Mouse (Mus musculus) thymus, adult 2 months (tissue): ENCODE results near the gene Osbp.

Source experiments
- CTCF ChIP-seq: fragments of 200-500 bp; IDR thresholded peaks from 2 replicates; pipeline ENCODE4 v1.5.1; 2012; ENCODE audit warnings: mild to moderate bottlenecking, control low read depth, low read length, moderate library complexity, borderline replicate concordance; ENCODE audit not compliant: control insufficient read depth, poor library complexity, insufficient read depth; ENCODE audit errors: extremely low read depth
- POLR2A ChIP-seq: fragments of 200-500 bp; IDR thresholded peaks from 2 replicates; pipeline ENCODE4 v1.6.1; 2012; ENCODE audit warnings: mild to moderate bottlenecking, low read length, control low read depth, moderate library complexity; ENCODE audit not compliant: control insufficient read depth, poor library complexity, insufficient read depth; ENCODE audit errors: extremely low read depth

DNA sequence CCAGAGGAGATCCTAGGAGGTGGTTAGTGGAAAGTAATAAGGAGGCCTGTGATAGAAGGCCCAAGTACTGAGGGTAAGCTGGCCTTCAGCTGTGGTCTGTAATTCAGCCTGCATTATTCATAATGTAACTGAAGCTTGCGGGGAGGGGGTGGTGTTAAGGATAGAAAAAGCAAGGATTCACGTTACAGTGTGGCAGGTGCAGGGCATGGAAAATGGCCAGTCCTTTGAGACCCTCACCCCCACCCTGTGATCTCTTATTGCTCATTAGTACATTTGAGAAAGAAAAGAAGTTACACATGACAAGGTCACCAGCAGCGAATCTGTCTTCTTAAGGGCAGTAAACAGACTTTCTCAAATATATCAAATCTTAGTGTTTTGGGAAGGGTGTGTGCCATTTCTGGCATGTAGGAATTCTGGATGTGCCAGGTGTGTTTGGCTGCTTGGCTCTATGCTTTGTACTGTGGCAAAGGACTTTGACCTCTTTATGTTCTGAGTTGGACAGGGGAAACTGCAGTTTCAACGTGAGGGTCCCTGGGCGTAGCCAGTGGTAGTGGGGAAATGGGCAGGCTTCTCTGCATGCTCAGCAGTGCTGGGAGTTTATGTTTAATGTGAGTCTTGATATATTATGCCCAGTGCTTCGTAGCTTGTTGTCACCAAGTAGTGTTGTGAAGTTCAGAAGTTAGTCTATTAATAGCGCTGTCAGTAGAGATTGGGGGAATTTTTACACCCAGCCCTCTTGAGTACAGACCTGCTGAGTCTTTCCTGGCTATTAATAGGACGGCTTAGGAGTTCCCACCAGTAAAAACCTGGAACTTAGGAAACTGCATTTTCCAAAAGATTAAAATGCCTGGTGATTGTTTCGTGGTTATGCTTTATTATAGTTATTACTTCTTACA, 3.7 kb downstream of the Osbp start:
- no peak for TF ChIP-seq CTCF
- TF ChIP-seq POLR2A, result no peak
